Mouse (Mus musculus): ENCODE measurements around the gene Prkrip1. TPM values are rescaled to one million over a fixed set of nuclear protein-coding genes. Genes with fewer than 3 reads are reported as not detected.

The Prkrip1 gene
- polyA plus RNA-seq (2015; fragmentation: Nextera tagmentation; extraction: Ambion mirVana): 58.5 and 65.9 TPM in 2 replicates

- H3K27ac ChIP-seq (replicated peaks): peak within 1 kb of the TSS; percentile 92
- no peaks in the 10 kb centered on the region for H3K27me3 ChIP-seq
- peak; percentile 87 for ATAC-seq (replicated peaks)
- WGBS: under 1% methylated on average over 62 of the region's 62 CpGs
- H3K36me3 ChIP-seq: peaks cover 32% of the 10 kb centered on the region
- H3K4me3 ChIP-seq: peak within 1 kb of the TSS; percentile 97
- no peaks in the 10 kb centered on the region for H3K9me3 ChIP-seq
- H3K9ac ChIP-seq (replicated peaks): peak within 1 kb of the TSS; percentile 83
- H3K4me1 ChIP-seq: peaks cover 13% of the 10 kb centered on the region
- H3K4me2 ChIP-seq (replicated peaks): peak within 1 kb of the TSS; percentile 93
These were observed at the start of gene Prkrip1 for GRCm38 (mm10) chr5:136198474-136199391. Prkrip1 (minus strand) TSS chr5:136198963.

- Histone ChIP-seq H3K27ac (replicated peaks) (no peak overlapping the region), H3K27me3 (no peaks in the 10 kb centered on the region), H3K9ac (replicated peaks) (no peak overlapping the region), H3K36me3 (0 out of 2 replicates have a peak, but pooled peaks cover 4% of the 10 kb centered on the region), H3K9me3 (no peaks in the 10 kb centered on the region), H3K4me3 (no peak overlapping the region), H3K4me2 (replicated peaks) (no peak overlapping the region), H3K4me1 (peaks cover 11% of the 10 kb centered on the region)
- no peak for ATAC-seq (replicated peaks)
- WGBS: 67% methylated on average over 6 of the region's 6 CpGs
These were observed 49.7 kb upstream of the Prkrip1 start for GRCm38 (mm10) chr5:136248441-136248840.

DNA sequence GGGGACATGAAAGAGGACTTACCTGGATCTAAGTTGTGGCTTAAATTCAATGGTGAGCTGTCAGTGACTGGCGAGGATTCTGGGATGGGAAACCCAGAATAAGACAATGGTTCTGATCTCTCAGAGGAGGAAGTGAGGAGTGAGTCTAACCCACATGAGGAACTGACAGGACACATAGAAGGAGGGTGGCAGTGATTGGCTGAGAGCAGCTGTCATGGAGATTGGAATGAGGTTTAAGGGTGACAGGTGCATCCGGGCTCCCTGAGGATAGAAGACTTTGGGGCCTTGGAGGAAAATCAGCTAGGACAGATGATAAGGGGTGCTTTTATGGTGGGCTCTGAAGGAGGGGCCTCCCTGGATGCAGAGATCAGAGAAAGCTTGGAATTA lies 47.7 kb upstream of the Prkrip1 start, which contains the start of gene Sh2b2:
Gene Sh2b2, minus strand, starts transcription at position 105 of the 387 bp plus-strand sequence.
- H3K27me3 ChIP-seq: no peaks in the 10 kb centered on the region
- H3K36me3 ChIP-seq: 0 out of 2 replicates have a peak, but pooled peaks cover 4% of the 10 kb centered on the region
- peak within 1 kb of the TSS; percentile 76; the same call in 1 of the 2 replicates for H3K27ac ChIP-seq (replicated peaks)
- H3K4me3 ChIP-seq: peak within 1 kb of the TSS; percentile 92
- no peaks in the 10 kb centered on the region for H3K9me3 ChIP-seq
- 80% methylated on average over 2 of the region's 2 CpGs for WGBS
- no peak for ATAC-seq (replicated peaks)
- peak within 1 kb of the TSS; percentile 56 for H3K9ac ChIP-seq (replicated peaks)
- H3K4me1 ChIP-seq: peaks cover 31% of the 10 kb centered on the region
- peak within 1 kb of the TSS; percentile 87 for H3K4me2 ChIP-seq (replicated peaks)

DNA sequence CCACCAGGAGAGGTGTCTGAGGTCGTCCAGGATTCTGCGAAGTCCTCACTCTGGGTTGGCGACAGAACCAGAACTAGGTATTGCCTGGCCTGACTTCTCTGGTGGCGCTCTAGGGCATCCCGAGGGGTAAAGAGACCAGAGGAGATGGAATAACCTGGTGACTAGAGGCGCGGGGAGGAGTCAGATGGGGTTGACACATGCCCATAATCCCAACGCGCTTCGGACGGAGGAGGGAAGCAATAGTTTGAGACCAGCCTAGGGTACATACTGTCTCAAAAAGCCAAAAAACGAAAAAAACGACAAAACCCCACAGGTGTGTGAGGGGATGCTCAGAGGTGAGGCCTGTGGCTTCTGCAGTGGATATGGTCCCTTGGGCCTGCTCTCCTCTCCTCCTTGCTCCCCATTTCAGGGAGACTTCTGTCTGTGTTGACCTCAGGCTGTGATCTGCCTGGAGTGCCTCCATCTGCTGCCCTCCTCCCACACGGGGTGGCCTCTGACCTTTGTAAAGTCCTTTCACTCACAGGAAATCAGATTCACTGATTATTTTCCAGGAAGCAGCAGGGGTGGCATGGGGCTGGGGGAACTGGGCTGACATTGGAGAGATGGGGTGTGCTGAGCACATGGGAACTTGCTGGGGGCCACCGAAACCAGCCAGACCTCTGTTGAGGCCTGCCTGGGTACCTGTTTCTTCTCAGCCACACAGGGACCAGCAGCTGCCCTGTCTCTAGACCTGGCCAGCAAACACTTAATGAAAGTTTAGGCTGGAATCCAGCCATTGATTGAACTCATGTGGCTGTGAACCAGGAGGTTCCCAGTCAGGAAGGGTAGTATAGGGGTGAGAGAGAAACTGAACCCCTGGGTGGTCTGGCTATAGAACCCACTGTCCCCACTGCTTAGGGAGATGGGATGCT lies 47.0 kb upstream of the Prkrip1 start:
- peak; percentile 11; the same call in 1 of the 2 replicates for ATAC-seq (replicated peaks)
- H3K27ac ChIP-seq (replicated peaks): peak overlapping the region; percentile 76; the same call in 1 of the 2 replicates
- H3K36me3 ChIP-seq: 0 out of 2 replicates have a peak, but pooled peaks cover 4% of the 10 kb centered on the region
- peak overlapping the region; percentile 56 for H3K9ac ChIP-seq (replicated peaks)
- H3K27me3 ChIP-seq: no peaks in the 10 kb centered on the region
- no peaks in the 10 kb centered on the region for H3K9me3 ChIP-seq
- H3K4me2 ChIP-seq (replicated peaks): peak overlapping the region; percentile 87
- H3K4me1 ChIP-seq: peaks cover 35% of the 10 kb centered on the region
- WGBS: 20% methylated on average over 15 of the region's 15 CpGs
- peak overlapping the region; percentile 92 for H3K4me3 ChIP-seq

GRCm38 (mm10) chr5:136244762-136245540 lies 46.2 kb upstream of the Prkrip1 start:
- H3K4me3 ChIP-seq: peak overlapping the region; percentile 92
- peak overlapping the region; percentile 89 for H3K9ac ChIP-seq (replicated peaks)
- peak overlapping the region; percentile 87 for H3K4me2 ChIP-seq (replicated peaks)
- H3K27me3 ChIP-seq: no peaks in the 10 kb centered on the region
- under 1% methylated on average over 51 of the region's 57 CpGs for WGBS
- ATAC-seq (replicated peaks): peak; percentile 89
- H3K36me3 ChIP-seq: 0 out of 2 replicates have a peak, but pooled peaks cover under 1% of the 10 kb centered on the region
- peak overlapping the region; percentile 83 for H3K27ac ChIP-seq (replicated peaks)
- peaks cover 35% of the 10 kb centered on the region for H3K4me1 ChIP-seq
- no peaks in the 10 kb centered on the region for H3K9me3 ChIP-seq

DNA sequence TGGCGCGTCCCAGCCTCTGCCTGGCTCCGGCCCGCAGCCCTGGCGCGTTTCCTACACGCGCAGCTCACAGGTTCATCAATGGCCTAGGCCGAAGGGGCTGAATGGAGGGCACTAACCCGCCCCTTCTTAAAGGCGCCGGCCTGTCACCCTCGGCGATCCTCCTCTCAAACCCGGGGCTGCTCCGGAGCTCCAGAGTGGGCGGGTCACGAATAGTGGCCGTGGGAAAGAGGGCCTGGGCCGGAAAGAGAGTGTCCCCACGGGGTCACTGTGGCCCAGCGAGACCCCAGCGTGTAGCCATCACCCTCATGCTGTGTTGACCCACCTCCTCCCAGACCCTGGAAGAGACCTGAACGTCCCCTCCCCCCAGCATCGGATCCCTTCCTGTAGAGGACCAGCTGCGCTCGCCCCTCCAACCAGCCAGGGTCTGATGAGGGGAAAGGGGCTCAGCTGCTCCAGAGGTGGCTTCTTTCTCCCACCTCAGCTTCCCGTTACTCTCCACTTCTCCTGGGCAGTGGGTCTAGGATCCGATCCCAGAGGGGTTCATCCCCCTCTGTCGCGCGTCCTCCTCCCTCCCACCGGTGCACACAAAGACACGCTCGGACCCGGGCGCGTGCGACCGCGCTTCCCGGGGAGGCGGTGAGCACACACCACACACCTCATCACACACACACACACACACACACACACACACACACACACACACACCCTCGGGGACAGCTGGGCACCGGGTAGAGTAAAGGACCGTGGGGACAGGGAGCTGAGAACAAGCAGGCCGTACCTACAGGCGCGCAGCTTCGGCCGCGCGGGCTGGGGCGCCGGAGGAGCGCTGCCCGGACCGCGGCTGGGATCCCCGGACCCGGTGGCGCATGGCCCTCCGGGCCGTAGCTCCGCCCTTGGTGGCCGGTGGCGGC lies 45.3 kb upstream of the Prkrip1 start:
- H3K9me3 ChIP-seq: no peaks in the 10 kb centered on the region
- H3K27ac ChIP-seq (replicated peaks): peak overlapping the region; percentile 83
- H3K4me3 ChIP-seq: peak overlapping the region; percentile 92
- peak overlapping the region; percentile 89 for H3K9ac ChIP-seq (replicated peaks)
- H3K4me2 ChIP-seq (replicated peaks): peak overlapping the region; percentile 87
- WGBS: under 1% methylated on average over 67 of the region's 67 CpGs
- H3K27me3 ChIP-seq: no peaks in the 10 kb centered on the region
- H3K36me3 ChIP-seq: no peaks in the 10 kb centered on the region
- peaks cover 35% of the 10 kb centered on the region for H3K4me1 ChIP-seq
- peak; percentile 78 for ATAC-seq (replicated peaks)

GRCm38 (mm10) chr5:136241161-136241560 lies 42.4 kb upstream of the Prkrip1 start:
- H3K4me3 ChIP-seq: no peak overlapping the region
- no peaks in the 10 kb centered on the region for H3K27me3 ChIP-seq
- H3K4me1 ChIP-seq: peaks cover 49% of the 10 kb centered on the region
- no peak overlapping the region for H3K27ac ChIP-seq (replicated peaks)
- H3K9ac ChIP-seq (replicated peaks): no peak overlapping the region
- H3K9me3 ChIP-seq: no peaks in the 10 kb centered on the region
- no peaks in the 10 kb centered on the region for H3K36me3 ChIP-seq
- 87% methylated on average over 6 of the region's 6 CpGs for WGBS
- H3K4me2 ChIP-seq (replicated peaks): no peak overlapping the region
- ATAC-seq (replicated peaks): no peak

DNA sequence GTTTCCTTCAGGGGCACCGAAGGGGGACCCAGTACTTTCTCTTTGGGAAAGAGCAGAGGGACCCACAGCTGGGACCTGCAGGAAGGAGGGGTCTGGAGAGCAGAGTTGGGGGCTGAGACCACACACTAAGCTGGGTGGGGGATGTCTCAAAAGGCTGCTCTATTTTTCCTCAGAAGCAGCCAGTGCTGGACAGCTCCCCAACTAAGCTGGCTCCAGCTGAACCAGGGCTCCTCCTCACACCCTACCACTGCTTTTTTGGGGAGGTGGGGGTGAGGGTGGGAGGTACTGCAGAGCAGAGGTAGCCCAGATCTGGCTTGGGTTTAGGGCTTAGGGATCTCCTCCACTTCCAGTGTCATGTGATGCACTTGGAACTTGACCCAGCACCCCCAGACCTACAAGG lies 41.6 kb upstream of the Prkrip1 start:
- peaks cover 47% of the 10 kb centered on the region for H3K4me1 ChIP-seq
- H3K4me2 ChIP-seq (replicated peaks): no peak overlapping the region
- no peaks in the 10 kb centered on the region for H3K9me3 ChIP-seq
- 36% methylated on average over 1 of the region's 1 CpGs for WGBS
- no peak overlapping the region for H3K27ac ChIP-seq (replicated peaks)
- H3K36me3 ChIP-seq: no peaks in the 10 kb centered on the region
- no peak overlapping the region for H3K9ac ChIP-seq (replicated peaks)
- H3K27me3 ChIP-seq: no peaks in the 10 kb centered on the region
- H3K4me3 ChIP-seq: no peak overlapping the region
- no peak for ATAC-seq (replicated peaks)

- WGBS: 1% methylated on average over 19 of the region's 19 CpGs
- Histone ChIP-seq H3K4me1 (peaks cover 34% of the 10 kb centered on the region), H3K4me3 (peak overlapping the region; percentile 29), H3K36me3 (no peaks in the 10 kb centered on the region), H3K4me2 (replicated peaks) (peak overlapping the region; percentile 50), H3K9ac (replicated peaks) (peak overlapping the region; percentile 22), H3K27ac (replicated peaks) (no peak overlapping the region), H3K27me3 (no peaks in the 10 kb centered on the region), H3K9me3 (no peaks in the 10 kb centered on the region)
- no peak for ATAC-seq (replicated peaks)
These were observed 38.8 kb upstream of the Prkrip1 start for GRCm38 (mm10) chr5:136237607-136238006.

- no peaks in the 10 kb centered on the region for H3K27me3 ChIP-seq
- H3K4me3 ChIP-seq: no peak overlapping the region
- peaks cover 5% of the 10 kb centered on the region for H3K36me3 ChIP-seq
- H3K9ac ChIP-seq (replicated peaks): no peak overlapping the region
- no peak overlapping the region for H3K4me2 ChIP-seq (replicated peaks)
- H3K9me3 ChIP-seq: no peaks in the 10 kb centered on the region
- peaks cover 25% of the 10 kb centered on the region for H3K4me1 ChIP-seq
- 90% methylated on average over 5 of the region's 5 CpGs for WGBS
- ATAC-seq (replicated peaks): no peak
- H3K27ac ChIP-seq (replicated peaks): no peak overlapping the region
These were observed 37.8 kb upstream of the Prkrip1 start for GRCm38 (mm10) chr5:136236611-136237010.

Data from forebrain, embryonic 15.5 days (tissue).